Mouse (Mus musculus): ENCODE measurements around the gene Bcs1l.

Gene Bcs1l

DNA sequence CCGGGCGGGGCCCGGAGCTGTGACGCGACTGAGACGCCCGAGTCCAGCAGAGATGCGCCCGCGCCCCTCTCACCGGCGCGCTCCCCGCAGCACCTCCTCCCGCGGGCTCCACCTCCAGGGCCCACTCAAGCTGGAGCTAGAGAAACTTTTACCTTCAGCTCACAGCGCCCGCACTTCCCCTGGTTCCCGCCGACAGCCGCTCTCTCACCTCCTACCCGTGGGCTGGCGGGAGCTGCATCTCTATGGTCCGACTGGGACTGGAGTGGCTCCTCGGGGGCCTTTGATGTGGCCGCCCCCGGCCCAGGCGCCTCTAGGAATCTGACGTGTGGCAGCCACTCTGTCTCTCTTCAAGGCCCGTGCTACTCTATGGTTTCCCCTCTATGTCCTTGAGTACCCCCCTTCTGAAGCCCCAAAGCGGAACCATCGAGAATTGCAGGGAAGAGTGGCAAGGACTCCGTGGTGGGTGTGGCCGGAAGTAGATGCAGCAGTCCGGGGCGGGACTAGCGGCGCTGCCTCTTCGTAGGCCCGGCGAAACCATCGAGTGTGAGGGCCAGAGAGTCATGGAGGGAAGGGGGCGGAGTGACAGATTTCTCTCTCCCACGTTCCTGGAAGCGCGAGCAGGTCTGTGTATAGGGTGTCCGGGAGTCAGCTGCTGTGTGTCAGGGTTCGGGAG lies at the start of gene Bcs1l, which contains the start of gene Zfp142:
Gene Bcs1l (plus strand): TSS at position 517 of the 673 bp plus-strand sequence.
Gene Zfp142 (minus strand): TSS at position 474 of the 673 bp plus-strand sequence.
- DNase-seq (ENCODE audit: low spot score in 2 of 2) = peak; percentile 98 to 99

DNA sequence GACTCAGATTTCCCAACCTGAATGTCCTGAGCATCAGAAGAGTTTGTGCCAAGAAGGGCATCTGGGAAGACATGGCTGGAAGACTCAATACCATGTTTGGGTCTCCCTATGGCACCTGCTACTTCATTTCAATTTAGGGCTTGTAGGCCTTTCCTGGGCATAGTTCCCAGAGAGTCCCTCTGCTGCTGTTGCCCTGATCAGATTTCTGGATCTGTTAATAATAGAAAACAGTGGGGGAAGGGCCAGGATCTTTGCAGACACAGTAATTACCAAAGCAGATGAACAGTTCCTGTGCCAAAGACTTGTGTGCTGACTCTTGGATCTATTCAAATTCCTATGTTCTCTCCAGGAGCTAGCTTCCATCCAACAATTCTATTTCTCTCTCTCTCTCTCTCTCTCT lies 49.4 kb upstream of the Bcs1l start:
- peak in 1 of 2 experiments; percentile 7 for DNase-seq (ENCODE audit: low spot score in 2 of 2)

DNA sequence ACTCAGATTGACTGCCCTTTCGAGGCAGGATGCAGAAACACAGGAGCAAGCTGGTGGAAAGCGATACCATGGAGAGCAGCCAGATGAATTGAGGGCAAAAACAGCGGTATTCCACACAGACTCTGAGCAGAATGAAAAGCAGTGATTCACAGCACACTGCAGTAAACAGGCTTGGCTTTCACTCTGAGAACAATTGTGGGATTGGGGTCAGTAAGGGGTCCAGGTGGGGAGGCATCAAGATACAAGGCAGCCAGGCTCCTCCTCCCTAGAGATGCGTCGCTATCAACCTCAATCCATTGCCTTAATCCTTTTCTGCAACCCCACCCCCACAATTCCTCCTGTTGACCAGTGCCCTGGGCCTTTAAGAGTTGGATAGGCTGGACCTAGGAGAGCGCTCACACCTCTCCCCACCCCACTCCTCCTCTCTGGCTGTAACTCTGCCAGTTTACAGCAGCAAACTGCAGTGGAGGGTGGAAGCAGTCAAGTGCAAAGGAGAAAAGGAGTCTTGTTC lies 45.6 kb upstream of the Bcs1l start, which contains the start of gene Plcd4:
Gene Plcd4 (plus strand): TSS at position 438 of the 511 bp plus-strand sequence.
- peak in 1 of 2 experiments; percentile 19 for DNase-seq (ENCODE audit: low spot score in 2 of 2)

DNA sequence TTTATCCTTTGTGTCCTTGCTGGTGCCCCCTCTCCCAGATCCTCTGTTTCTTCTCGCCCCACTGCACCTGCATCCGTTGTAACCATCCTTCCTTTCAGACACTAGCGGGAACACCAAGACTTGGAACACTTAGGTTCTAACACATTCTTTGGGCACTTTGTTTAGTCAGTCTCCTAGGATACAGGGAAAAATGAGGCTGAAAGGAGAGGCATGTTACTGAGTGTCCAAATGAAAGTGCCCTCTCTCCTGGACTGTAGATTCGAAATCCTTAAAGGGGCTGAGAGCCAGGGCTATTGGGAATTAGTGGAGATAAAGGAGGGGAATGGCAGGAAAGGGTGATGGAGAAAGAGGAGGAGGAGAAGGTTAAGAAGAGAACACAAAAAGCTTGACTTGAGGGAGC lies 43.9 kb upstream of the Bcs1l start, which contains the start of gene Usp37:
Gene Usp37 (minus strand): TSS at position 101 of the 400 bp plus-strand sequence.
- no peak for DNase-seq (ENCODE audit: low spot score in 2 of 2)

DNA sequence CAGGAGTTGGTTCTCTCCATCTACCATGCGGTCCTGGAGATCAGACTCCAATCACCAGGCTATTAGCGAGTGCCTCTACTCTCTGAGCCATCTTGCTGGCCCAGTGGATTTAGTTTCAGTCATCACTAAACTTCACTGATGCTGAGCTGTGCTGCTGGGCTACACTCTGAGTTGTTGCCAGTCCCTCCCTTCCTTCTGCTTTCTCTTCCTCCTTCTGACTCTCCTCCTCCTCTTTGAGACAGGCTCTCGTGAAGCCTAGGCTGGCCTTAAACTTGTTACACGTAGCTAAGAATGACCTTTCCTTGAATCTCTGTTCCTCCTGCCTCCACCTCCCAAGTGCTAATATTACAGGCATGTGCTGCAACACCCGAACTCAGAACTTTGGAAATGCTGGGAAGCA lies 29.0 kb upstream of the Bcs1l start:
- no peak for DNase-seq (ENCODE audit: low spot score in 2 of 2)

DNA sequence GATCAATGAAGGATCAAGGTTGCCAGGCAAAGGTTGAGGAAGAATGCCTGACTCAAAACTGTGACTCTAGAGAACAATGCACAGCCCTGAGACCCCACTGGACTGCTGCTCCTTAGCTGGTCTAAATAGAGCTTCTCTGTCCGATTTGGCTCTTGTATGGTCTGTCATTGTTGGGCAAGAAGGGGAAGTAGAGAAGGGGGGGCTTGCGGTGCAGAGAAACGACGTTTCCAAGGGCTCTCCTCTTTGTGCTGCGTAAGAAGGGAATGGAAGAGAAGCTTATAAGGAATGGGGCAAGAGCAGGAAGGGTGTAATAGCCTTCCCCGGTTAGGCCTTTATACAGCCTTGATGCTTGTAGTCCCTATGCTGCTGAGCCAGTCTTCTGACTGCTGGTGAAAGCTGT lies 22.3 kb upstream of the Bcs1l start:
- DNase-seq (ENCODE audit: low spot score in 2 of 2) = no peak

DNA sequence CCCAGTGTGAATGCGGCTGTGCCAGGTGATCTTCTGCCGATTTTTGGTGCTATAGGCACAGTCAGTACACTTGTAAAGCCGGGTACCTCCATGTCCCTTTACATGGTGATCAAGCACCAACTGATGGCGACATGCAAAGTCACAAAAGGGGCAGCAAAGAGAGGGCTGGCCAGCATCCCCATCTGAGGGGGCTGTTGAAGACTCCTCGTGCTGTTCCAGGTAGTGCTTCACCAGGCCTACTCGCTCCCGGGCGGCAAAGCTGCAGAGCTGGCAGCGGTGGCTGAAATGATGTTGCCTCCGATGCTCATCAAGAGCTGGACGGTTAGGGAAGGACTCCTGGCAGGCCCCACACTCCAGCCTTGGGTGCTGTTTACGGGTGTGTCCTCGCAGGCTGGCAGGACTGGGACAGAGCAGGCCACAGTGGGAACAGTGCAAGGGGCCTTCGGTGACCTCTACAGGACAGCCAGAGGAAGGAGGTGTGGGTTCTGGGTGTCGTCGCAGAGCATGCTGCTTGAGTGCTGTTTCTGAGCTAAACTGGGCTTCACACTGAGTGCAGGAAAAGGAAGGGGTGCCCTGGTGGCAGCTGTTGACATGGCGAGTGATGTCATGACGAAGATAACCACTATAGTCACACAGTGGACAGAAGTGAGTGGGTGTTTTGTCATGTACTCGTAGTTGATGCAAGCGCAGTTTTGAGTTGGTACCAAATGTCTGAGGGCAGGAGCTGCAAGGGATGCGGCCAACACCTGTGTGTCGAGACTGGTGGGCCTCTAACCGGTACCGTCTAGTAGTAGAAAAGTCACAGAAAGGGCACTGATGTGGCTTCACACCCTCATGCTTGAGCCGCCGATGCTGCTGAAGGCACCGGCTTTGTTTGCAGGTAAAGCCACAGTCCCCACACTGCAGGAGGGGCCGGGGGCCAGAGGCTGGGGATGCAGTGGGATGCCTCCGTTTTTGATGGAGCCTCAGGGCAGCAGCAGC lies 18.1 kb upstream of the Bcs1l start:
- DNase-seq (ENCODE audit: low spot score in 2 of 2) = no peak

DNA sequence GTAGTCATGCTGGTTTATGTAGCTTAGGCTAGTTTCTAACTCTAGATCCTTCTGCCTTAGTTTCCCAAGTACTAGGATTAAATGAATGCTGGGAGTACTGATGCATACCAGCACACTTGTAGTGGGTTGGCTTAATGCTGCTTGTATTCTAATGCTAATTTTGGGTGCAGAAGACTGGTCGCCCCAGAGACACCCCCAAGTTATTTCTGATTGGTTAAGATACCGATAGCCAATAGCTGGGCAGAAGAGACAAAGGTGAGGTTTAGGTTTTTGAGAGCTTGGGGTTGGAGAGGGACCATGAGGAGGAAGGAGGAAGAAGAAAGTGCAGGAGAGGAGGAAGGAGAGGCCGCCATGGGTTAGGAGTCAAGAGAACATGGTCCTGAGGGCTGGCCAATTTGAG lies 5.5 kb upstream of the Bcs1l start:
- no peak for DNase-seq (ENCODE audit: low spot score in 2 of 2)

DNA sequence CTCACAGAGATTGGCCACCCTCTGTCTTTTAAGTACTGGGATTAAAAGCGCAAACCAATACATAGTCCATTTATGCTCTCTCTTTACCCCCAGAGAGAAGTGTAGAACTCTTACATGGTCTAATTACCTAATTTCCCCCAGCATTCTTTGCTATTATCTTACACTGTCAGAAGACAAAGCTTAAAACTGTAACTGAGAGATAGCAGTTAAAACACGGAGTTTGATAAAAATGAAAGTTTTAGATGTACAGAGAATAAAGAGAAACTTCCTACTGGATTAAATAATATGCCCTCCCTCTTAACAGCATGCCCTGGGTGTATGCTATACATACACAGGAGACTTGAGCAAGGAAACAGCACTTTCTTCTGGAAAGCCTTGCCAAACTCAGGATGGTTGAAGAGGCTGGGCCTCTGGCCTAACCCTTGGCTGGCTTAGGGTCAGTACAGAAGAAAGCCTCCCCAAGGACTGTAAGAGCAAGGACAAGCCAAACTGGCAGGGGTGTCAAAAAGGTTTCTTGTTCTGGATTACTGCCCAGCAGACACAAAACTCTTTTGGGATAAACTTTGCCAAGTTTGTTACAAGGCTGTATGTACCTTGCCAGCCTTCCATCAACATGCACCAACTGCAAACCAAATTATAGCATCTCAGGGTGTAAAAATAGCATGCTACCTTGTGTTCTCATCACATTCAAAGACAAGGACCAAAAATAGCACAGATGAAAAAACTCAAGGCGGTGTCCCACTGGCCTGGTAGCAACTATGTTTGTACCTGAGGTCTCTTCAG lies 3.3 kb upstream of the Bcs1l start:
- DNase-seq (ENCODE audit: low spot score in 2 of 2) = no peak

DNA sequence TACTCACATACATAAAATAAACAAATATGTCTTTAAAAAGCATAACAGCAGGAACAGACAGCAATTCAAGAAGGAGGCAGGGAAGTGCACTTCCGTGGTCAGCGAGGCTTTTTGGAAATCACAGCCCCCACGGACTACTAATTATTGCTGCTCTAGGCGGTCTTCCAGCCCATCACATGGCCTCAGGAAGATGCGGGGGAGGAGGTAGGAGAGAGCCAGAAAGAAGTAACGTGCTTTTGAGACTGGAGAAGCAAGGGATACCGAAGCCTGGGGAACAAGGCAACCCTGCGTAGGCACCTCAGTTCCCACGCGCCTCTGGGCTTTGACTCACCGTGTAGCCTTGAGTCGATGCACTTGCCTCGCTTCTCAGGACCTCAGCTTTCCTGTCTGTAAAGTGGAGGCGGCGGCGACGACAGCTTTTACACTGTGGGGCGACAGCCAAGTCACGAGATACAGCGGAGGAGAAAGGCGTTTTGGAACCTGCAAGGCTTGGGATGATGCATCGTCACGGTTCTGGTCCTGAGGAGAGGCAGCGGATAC lies 786 bp upstream of the Bcs1l start:
- DNase-seq (ENCODE audit: low spot score in 2 of 2) = peak in 1 of 2 experiments; percentile 86

DNA sequence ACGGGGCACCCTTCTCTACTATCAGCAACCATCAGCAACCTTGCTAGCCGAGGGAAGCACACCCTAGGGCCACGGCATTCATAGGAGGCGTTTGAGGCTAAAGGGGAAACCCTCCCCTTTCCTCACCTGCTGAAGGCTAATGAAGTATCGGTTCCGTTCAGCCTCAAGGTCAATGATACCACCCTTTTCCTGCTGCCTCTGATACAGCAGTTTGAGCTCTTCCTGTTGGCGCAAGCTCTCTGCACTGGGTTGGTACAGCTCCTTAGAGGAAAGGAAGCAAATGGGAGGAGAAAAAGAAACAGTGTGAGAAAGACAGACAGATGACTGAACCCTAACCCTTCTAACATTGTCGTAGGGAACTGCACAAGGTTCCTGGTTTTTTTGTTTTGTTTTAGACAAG lies 6.3 kb downstream of the Bcs1l start:
- DNase-seq (ENCODE audit: low spot score in 2 of 2) = no peak

DNA sequence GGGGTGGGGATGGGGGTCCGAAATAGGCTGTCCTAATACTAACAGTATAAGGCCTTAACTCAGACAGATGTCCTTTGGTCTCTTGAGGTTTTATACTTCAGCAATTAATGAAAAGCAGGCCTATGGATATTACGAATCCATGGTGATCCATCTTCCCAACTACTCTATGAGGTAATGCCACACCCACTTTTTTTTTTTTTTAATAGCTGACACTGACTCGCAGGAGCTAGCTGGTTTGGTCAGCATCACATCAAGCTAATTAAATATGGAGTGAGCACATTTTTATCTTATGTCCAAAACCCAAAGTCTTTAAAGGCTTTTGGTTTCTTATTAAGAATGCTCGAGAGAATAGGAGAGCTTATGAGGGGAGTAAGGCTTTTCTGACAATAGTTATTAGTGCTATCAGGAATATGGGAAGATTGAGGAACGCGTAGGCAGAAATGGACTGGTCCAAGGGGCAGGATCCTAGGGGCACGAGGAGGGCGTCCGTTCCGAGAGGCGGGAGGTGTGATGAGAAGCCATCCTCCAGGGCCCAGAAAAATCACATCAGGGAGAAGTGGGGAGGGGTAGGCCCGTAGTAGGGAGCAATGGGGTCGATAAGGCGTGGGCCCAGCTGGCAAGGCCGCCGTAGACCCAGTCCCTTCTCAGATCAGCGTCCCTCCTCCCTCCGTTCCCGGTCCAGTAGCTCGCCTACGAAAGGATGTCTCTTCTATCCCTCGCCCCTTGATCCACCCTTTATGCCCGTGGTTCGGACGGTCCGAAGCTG lies 12.6 kb downstream of the Bcs1l start:
- DNase-seq (ENCODE audit: low spot score in 2 of 2) = no peak

DNA sequence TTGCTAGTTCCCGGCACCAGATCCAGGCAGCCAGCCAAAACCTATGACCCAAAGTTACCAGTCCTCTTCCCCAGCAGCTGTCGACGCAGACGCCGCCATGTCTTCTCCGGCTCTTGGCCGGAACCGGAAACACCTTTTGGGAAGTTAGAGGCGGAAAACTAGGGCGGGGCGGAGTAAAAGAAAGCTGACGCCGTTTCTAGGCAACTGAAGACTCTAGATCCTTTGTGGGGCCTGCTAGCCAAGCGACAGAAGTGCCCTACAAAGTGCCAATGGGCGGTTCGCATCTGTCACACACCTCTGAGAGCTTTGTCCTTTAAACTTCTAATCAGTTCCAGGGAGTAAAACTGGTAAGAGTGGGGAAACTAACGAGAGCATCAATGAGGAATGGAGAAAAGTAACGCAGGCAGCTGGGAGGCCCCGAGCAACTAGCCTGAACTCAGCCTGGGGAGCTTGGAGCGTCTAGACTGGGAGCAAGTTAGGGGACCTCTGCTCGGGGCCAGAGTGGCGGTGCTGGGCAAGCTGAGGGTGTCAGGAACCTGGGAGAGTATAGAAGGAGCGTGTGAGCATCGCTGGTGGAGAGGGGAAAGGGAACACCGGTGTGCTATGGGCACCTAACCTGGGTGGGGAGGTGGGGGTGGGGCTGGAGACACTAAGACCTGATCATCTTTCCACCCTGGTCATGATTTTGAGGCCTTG lies 13.3 kb downstream of the Bcs1l start, which contains the start of the genes Rnf25 and Stk36:
Gene Rnf25 (minus strand): TSS at position 131 of the 696 bp plus-strand sequence.
Gene Stk36 (plus strand): TSS at position 179 of the 696 bp plus-strand sequence.
- DNase-seq (ENCODE audit: low spot score in 2 of 2) = peak; percentile 56 to 89

DNA sequence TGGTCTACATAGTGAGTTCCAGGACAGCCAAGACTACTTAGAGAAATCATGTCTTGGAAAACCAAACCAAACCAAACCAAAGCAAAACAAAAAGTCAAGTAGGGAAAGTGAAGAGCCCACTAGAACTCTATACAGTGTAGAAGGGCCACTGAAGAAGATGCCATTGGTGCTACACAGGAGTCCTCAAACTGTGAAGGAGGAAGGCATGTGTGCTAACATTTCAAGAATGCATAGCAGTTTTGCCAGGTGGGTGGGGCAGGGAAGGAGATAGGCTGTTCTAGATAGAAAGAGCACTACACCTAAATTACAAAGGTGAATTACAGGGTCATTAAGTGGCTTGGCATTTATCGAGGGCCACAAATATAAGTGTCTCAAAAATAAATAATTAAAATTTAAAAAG lies 36.1 kb downstream of the Bcs1l start:
- DNase-seq (ENCODE audit: low spot score in 2 of 2) = no peak

DNA sequence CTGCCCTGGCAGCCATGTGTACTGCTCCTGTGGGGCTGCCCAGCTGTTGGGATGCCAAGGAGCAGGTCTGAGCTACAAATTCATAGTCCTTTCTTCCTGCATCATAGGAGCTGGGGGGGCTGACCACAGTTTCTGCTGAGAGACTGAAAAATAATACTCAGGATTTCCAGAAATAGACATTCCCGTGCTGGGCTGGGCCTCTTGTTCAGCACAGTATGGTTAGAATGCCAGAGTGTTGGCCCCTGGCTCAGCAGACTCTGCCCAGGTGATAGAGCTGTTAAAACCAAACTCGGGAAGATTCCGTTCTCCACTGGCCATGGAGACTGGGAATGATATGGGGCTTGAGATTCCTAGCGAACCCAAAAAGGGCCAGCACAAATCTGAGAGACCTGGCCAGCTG lies 38.0 kb downstream of the Bcs1l start:
- DNase-seq (ENCODE audit: low spot score in 2 of 2) = no peak

DNA sequence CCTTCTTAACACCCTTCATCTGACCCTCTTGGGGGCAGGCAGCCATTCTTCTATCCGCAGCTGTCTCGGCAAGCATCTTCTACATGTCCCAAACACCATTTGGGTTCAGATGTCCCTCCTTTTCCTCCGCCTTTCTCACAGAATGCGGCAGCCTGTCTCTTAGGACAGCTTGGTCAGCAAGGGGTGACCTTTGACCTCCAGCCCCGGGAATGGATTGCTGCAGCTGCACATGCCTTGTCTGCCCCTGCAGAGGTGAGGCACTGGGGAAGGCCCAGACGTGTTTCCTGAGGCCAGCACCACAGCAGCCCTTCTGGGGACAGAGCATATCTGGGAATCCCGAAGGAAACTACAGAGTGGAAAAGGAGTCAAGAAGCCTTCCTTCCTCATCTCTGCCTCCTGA lies 39.9 kb downstream of the Bcs1l start:
- DNase-seq (ENCODE audit: low spot score in 2 of 2) = no peak

DNA sequence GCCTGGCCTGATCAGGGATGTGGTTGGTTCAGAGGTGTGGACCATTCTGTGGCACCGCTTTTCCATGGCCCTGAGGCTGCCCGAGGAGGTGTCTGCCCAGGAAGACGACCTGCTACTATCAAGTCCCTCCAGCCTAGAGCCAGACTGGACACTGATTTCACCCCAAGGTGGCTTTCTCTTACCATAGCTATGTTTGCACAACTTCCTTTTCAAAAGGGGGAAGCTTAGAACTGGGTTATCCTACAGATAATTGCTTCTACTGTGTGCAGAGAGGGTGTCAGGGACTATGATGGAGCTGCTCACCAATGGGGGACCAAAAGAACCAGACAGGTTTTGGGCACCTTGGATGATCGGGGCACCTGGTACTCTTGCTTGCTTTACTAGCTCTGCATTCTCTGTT lies 44.6 kb downstream of the Bcs1l start:
- no peak for DNase-seq (ENCODE audit: low spot score in 2 of 2)

Data from left cerebral cortex, adult 9 months (tissue).